Mouse (Mus musculus) ovary, adult 2 months (tissue): ENCODE measurements around the gene Glrx5. TPM values are rescaled to one million over a fixed set of nuclear protein-coding genes. Genes with fewer than 3 reads are reported as not detected.

Source experiments
- polyA plus RNA-seq: library from polyadenylated mRNA; depleted of rRNA; stranded (reverse); fragments of >200 nt; gene quantifications from 2 replicates; pipeline ENCODE4 v1.2.3, GENCODE M21; 2012; rRNA removed

Gene Glrx5
- polyA plus RNA-seq, result 119 and 124 TPM in 2 replicates

DNA sequence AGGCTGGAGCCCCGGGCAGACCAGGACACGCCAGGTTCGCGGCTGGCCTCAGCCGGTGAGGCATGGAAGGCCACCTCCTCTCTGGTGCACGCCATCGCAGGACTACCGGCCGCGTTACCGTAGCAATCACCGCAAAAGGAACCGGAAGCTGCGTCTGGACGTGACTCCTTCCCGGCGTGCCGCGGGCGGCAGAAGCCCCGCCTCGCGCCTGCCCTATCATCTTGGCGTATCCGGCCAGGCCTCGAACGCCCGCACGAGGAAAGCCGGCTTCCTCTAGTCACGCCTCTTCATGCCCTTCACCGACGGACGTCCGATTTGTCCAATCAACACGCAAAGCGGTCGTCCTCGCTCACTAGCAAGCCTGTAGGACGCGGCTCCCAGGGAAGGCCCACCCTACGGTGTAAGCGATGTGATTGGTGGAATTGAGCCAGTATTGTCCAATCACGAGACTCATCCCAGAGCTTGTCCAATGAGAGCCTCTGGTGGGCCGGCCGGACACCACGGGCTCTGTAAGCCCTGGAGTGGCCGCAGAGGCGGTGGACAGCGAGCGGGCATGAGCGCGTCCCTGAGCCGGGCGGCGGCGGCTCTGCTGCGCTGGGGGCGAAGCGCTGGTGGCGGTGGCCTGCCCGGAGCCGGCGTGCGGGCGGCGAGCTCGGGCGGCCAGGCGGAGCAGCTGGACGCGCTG is at the start of gene Glrx5:
Glrx5 (plus strand) TSS at position 542 of the 685 bp plus-strand sequence.

DNA sequence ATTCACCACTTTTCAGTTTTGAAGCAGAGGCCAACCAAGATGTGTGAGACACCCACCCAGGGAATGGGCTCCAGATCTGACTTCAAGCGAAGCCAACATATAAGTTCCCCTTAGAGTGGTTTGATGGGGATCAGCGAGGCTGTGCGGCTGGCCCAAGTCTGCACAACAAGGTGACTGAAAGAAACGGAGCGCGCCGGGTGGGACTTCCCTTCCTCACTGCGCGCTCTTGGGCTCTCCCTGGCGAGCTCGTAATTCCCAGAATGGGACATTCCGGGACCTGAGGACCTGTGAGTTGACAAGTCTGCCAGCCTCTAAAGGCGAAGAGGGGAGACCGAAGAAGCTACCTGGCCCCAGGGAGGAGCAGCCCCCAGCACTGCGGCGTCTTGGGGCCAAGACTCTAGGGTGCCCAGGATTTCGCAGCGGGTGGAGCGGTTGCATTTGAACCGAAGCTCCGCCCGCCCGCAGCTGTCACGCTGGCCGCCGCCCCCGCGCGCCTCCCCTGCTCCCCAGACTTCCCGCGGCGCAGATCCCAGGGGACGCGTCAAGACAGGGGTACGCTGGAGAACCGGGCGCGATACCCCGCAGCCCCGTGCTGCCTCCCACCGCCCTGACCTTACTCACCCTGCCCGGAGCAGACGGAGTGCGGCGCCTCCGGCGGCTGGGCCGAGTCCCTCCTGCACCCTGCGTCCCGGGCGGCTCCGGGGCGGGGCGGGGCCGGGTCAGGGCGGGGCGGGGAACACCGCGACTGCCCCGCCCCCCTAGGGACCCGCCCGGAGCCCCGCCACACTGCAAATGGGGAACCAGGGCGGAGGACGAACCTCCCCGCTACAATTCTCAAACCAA is 22.9 kb upstream of the Glrx5 start, which contains the start of gene Syne3:
Syne3 (minus strand) TSS at position 440 of the 843 bp plus-strand sequence.

Other genes starting within 250 kb of the Glrx5 start
- gene Clmn, start 167.6 kb upstream of the Glrx5 start, polyA plus RNA-seq, result 4.0 and 5.5 TPM in 2 replicates
- 3.0 and 3.4 TPM in 2 replicates for gene Syne3, start 22.9 kb upstream of the Glrx5 start, polyA plus RNA-seq
- 5.1 and 6.5 TPM in 2 replicates for gene Tcl1b2, start 113.3 kb downstream of the Glrx5 start, polyA plus RNA-seq
- 8.5 and 11.8 TPM in 2 replicates for gene Tcl1b1, start 127.0 kb downstream of the Glrx5 start, polyA plus RNA-seq
- 0.80 and 0.86 TPM in 2 replicates for gene Tcl1b5, start 143.7 kb downstream of the Glrx5 start, polyA plus RNA-seq
- gene Tcl1b3, start 158.4 kb downstream of the Glrx5 start, polyA plus RNA-seq, result 1.6 and 2.5 TPM in 2 replicates
- 2.2 and 3.1 TPM in 2 replicates for gene Tcl1b4, start 169.3 kb downstream of the Glrx5 start, polyA plus RNA-seq
- 26.5 and 35.3 TPM in 2 replicates for gene Tcl1, start 190.1 kb downstream of the Glrx5 start, polyA plus RNA-seq